Mouse (Mus musculus): Measurements from ENCODE around the gene Ubqln4. TPM values are rescaled to one million over a fixed set of nuclear protein-coding genes. Genes with fewer than 3 reads are reported as not detected.

Ubqln4 gene
- polyA plus RNA-seq, 1 experiment: 94.4 TPM

DNA sequence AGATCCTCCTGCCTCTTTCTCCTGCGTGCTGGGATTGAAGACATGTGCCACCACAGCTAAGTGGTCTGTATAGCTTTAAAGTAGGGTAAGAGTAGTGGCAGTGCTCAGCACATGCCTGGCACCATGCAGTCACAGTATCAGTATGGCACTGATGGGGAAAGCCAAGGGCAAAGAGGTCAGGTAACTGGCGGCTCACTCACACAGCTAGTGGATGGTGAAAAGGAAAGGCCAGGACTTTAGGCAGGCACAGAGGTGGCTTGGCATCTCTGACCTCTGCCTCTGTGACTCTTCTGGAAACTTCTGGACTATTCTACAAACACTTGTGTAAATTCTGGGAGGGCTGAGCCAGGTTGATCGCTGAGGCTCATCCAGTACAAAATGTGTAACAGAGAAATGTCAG lies 12.6 kb downstream of the Ubqln4 start:
- no peak for TF ChIP-seq GATA1 (IDR thresholded peaks at IDR 0.05; ENCODE audit: low read length)

GRCm38 (mm10) chr3:88566536-88567061 lies 13.0 kb downstream of the Ubqln4 start:
- no peak for TF ChIP-seq GATA1 (IDR thresholded peaks at IDR 0.05; ENCODE audit: low read length)

DNA sequence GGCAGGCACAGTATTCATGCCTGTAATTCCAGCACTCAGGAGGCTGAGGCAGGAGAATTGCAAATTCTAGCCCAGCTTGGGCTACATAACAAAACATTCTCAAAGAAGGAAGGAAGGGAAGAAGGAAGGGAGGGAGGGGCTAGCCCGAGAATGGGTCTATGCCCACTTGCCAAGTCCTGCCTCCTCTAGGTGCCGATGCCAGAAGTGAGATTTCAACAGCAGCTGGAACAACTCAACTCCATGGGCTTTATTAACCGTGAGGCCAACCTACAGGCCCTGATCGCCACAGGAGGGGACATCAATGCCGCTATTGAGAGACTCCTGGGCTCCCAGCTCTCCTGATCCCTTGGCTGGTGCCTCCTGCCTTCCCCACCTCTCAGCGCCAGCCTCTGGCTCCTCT lies 14.3 kb downstream of the Ubqln4 start:
- TF ChIP-seq GATA1 (IDR thresholded peaks at IDR 0.05; ENCODE audit: low read length): no peak

- TF ChIP-seq GATA1 (IDR thresholded peaks at IDR 0.05; ENCODE audit: low read length): no peak
Measured at GRCm38 (mm10) chr3:88568615-88569014, 15.1 kb downstream of the Ubqln4 start.

GRCm38 (mm10) chr3:88569093-88569492 lies 15.5 kb downstream of the Ubqln4 start:
- TF ChIP-seq GATA1 (IDR thresholded peaks at IDR 0.05; ENCODE audit: low read length): no peak

- TF ChIP-seq GATA1 (IDR thresholded peaks at IDR 0.05; ENCODE audit: low read length): no peak
Measured at GRCm38 (mm10) chr3:88569694-88570093, 16.1 kb downstream of the Ubqln4 start.

GRCm38 (mm10) chr3:88570341-88570740 lies 16.8 kb downstream of the Ubqln4 start:
- no peak for TF ChIP-seq GATA1 (IDR thresholded peaks at IDR 0.05; ENCODE audit: low read length)

DNA sequence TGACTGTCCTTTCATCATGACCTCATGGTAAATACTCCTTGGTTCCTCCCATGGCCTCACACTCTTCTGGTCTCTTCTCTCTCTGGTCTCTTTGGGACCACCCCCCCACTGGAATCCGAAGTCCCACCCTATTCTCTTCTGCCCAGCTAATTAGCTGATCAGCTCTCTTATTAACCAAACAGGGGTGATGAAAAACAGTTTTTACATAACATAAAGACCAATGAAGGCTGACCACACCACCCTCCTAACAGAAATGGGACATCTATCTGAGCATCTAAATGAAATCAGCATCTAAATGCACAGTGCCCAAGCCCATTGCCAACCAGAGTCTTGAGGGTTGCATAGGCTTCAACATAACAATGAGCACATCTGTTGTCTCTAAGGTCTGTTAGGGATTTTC lies 18.3 kb downstream of the Ubqln4 start:
- TF ChIP-seq GATA1 (IDR thresholded peaks at IDR 0.05; ENCODE audit: low read length): no peak

GRCm38 (mm10) chr3:88572835-88573234 lies 19.3 kb downstream of the Ubqln4 start:
- TF ChIP-seq GATA1 (IDR thresholded peaks at IDR 0.05; ENCODE audit: low read length): no peak

DNA sequence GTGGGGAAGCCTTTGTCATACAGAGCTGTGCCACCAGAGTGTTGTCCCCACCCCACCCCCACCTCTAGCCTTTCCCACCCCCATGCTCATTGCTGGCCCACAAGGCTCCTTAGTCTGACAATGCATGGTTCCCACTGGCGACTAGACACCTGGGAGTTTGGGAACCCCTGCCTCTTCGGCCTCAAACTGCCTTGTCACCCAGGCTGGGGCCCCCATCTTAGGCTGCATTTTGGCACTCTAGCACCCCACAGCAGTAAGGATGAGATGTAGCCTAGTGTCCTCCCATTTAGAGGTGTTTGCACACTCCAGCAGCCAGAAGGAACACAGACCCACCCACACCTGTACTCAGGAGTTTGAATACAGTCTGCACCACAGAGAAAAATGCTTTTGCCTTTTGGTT lies 20.3 kb downstream of the Ubqln4 start:
- TF ChIP-seq GATA1 (IDR thresholded peaks at IDR 0.05; ENCODE audit: low read length): no peak

GRCm38 (mm10) chr3:88575540-88575939 lies 22.0 kb downstream of the Ubqln4 start, which contains the start of gene Ssr2:
Gene Ssr2, plus strand, starts transcription at chr3:88575876.
- TF ChIP-seq GATA1 (IDR thresholded peaks at IDR 0.05; ENCODE audit: low read length): no peak

- no peak for TF ChIP-seq GATA1 (IDR thresholded peaks at IDR 0.05; ENCODE audit: low read length)
Measured at GRCm38 (mm10) chr3:88578498-88579424, 25.2 kb downstream of the Ubqln4 start.

DNA sequence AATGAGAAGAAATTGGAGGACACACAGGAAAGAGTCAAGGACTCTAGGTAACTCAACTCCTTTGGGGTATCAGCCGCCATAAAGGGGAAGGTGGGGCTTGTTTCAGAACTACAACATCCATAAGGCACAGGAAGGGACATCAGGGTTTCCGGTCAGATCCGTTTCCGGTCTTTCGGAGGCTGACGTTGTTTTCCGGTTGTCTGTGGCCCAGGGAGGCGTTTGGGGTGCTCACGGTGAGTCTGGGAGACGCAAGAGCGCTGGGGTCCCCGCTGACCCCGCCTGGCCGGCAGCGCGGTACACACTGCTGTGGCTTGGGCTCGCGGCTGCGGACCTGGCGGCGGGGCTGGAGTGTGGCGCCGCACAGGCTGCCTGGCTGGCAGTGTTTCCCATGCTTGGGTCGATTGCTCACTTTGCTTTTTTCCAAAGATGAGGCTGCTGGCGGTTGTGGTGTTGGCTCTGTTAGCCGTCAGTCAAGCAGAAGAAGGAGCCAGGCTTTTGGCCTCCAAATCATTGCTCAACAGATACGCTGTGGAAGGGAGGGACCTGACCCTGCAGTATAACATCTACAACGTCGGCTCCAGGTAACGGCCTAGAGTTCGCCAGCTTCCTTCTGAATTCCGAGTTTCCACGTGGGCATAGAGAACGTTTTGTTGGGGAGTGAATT lies 26.0 kb downstream of the Ubqln4 start:
- TF ChIP-seq GATA1 (IDR thresholded peaks at IDR 0.05; ENCODE audit: low read length): no peak

DNA sequence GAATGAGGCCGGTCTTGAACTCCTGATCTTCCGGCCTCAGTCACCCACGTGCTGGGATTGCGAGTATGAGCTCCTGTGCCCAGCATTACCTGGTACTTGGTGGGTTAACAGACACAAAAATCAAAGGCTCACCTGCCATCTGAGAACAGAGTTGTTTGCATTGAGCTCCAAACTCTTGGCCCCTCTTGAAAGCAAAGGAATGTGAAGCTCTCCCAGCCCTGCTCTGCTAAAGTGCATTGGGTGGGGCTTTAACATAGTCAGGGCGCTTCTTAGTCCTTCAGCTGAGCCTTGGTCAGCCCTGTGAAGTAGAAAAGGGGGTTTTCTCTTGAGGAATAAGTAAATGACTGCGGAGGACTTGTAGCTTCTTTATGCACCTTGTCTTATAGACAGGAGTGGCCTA lies 32.2 kb downstream of the Ubqln4 start:
- TF ChIP-seq GATA1 (IDR thresholded peaks at IDR 0.05; ENCODE audit: low read length): no peak

DNA sequence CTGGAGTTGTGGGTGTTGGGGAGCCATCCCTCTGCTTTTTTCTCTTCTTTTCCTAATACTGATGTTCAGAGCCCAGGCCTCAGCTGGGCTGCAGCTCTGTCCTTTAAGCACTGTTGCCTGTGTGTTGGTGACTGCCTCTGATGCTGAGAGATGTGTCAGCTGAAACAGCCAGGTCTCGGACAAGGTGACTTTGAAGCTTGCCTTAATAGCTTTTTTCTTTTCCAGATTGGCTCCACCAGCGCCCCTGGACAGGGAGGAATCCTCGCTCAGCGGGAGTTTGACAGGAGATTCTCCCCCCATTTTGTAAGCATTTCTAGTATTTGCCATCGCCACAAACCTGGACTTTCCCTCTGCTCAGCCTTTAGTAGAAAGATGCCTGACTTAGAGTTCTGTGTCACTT lies 33.1 kb downstream of the Ubqln4 start:
- TF ChIP-seq GATA1 (IDR thresholded peaks at IDR 0.05; ENCODE audit: low read length): no peak

- no peak for TF ChIP-seq GATA1 (IDR thresholded peaks at IDR 0.05; ENCODE audit: low read length)
Measured at GRCm38 (mm10) chr3:88590246-88590645, 36.7 kb downstream of the Ubqln4 start.
